Mouse (Mus musculus) myocyte (in vitro differentiated cells): ENCODE results near the gene Mvp. TPM values are rescaled to one million over a fixed set of nuclear protein-coding genes. Genes with fewer than 3 reads are reported as not detected.
A peak's percentile ranks its signal among the peaks of the same experiment; 100 is the strongest.

ENCODE experiments used
- H3K27me3 ChIP-seq: one replicate; pipeline ENCODE4 v1.6.1; 2011; ENCODE audit not compliant: control insufficient read depth, insufficient read depth, insufficient read length
- H3K36me3 ChIP-seq: one replicate; pipeline ENCODE4 v1.6.1; 2011; ENCODE audit not compliant: control insufficient read depth, insufficient read depth
- H3K4me2 ChIP-seq: one replicate; pipeline ENCODE4 v1.6.1; 2011; ENCODE audit warnings: low read depth, control low read depth
- H3K4me3 ChIP-seq: one replicate; pipeline ENCODE4 v1.5.1; 2011; ENCODE audit warnings: mild to moderate bottlenecking, control low read depth, moderate library complexity
- H3K79me2 ChIP-seq: one replicate; pipeline ENCODE4 v1.6.1; 2011; ENCODE audit not compliant: control insufficient read depth, insufficient read depth
- H3ac ChIP-seq: one replicate; pipeline ENCODE4 v1.6.1; 2011; ENCODE audit not compliant: control insufficient read depth, insufficient read length
- CEBPB ChIP-seq: IDR thresholded peaks from 2 replicates; pipeline ENCODE4 v1.6.1; 2011; ENCODE audit warnings: mild to moderate bottlenecking, moderate library complexity; ENCODE audit not compliant: poor library complexity, insufficient read depth, severe bottlenecking
- E2F4 ChIP-seq: IDR thresholded peaks from one replicate; pipeline ENCODE4 v1.6.1; 2011; ENCODE audit warnings: mild to moderate bottlenecking, control low read depth, moderate library complexity; ENCODE audit not compliant: insufficient read depth
- MAX ChIP-seq: IDR thresholded peaks from one replicate; pipeline ENCODE4 v1.6.1; 2011; ENCODE audit warnings: low read depth, mild to moderate bottlenecking, control low read depth
- MYOD1 ChIP-seq, 3 experiments: IDR thresholded peaks; one replicate each; pipeline ENCODE4 v1.6.1; 2011; ENCODE audit warnings: control low read depth in 2 of 3, low read depth in 2 of 3, mild to moderate bottlenecking in 2 of 3, moderate library complexity in 1 of 3; ENCODE audit not compliant: insufficient read length in 2 of 3, control insufficient read depth in 1 of 3
- MYOG ChIP-seq, 3 experiments: IDR thresholded peaks; one replicate each; pipeline ENCODE4 v1.6.1; 2011; ENCODE audit warnings: control low read depth in 2 of 3, low read depth in 2 of 3, mild to moderate bottlenecking in 2 of 3; ENCODE audit not compliant: insufficient read length in 2 of 3, control insufficient read depth in 1 of 3, insufficient read depth in 1 of 3
- POLR2A ChIP-seq: IDR thresholded peaks from one replicate; pipeline ENCODE4 v1.6.1; 2011; ENCODE audit warnings: low read depth, mild to moderate bottlenecking, control low read depth, moderate library complexity; ENCODE audit not compliant: insufficient read length
- POLR2AphosphoS2 ChIP-seq: IDR thresholded peaks from one replicate; pipeline ENCODE4 v1.6.1; 2011; ENCODE audit warnings: low read depth, control low read depth; ENCODE audit not compliant: insufficient read length
- REST ChIP-seq: IDR thresholded peaks from one replicate; pipeline ENCODE4 v1.6.1; 2011; ENCODE audit warnings: mild to moderate bottlenecking, control low read depth, moderate library complexity; ENCODE audit not compliant: insufficient read depth, insufficient read length
- SRF ChIP-seq: IDR thresholded peaks from one replicate; pipeline ENCODE4 v1.6.1; 2011; ENCODE audit warnings: low read depth; ENCODE audit not compliant: control insufficient read depth, insufficient read length
- TCF12 ChIP-seq: IDR thresholded peaks from one replicate; pipeline ENCODE4 v1.6.1; 2011; ENCODE audit warnings: mild to moderate bottlenecking, control low read depth; ENCODE audit not compliant: poor library complexity, insufficient read depth, severe bottlenecking
- TCF3 ChIP-seq: IDR thresholded peaks from one replicate; pipeline ENCODE4 v1.6.1; 2011; ENCODE audit warnings: low read depth, control low read depth; ENCODE audit not compliant: insufficient read length
- USF1 ChIP-seq: IDR thresholded peaks from one replicate; pipeline ENCODE4 v1.6.1; 2011; ENCODE audit warnings: low read depth, mild to moderate bottlenecking, control low read depth, moderate library complexity
- polyA plus RNA-seq: library from polyadenylated mRNA; unstranded; fragments of >200 nt; fragmentation: generic; extraction: Trizol; gene quantifications from one replicate; pipeline ENCODE4 v1.2.1, GENCODE M21; 2012; ENCODE audit warnings: missing spikeins

Gene Mvp
- polyA plus RNA-seq, 1 experiment, result 111 TPM

DNA sequence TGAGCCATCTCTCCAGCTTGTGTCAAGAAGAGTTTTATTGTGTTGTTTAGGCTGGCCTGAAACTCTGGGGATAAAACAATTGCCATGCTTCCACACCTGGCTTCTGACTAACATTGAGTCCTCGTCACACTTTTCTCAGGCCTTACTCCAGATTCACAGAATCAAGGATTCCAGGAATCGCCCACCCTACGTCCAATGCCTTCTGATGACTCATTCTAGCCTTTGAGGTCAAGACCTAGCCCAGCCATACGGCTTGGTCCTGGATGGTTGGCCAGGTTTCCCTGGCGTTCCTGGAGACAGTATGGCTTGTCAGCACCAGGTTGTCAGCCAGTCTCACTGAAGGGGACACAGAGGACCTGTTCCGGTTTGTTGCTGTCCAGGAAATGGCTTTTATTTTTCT is 2.0 kb downstream of the Mvp start:
- H3K36me3 ChIP-seq, result no peaks in the 10 kb centered on the region
- no peak overlapping the region for H3K4me3 ChIP-seq
- peaks cover 44% of the 10 kb centered on the region for H3K79me2 ChIP-seq
- TF ChIP-seq MYOD1 (IDR thresholded peaks at IDR 0.05; ENCODE audit: control insufficient read depth in 1 of 3, insufficient read length in 2 of 3, low read depth in 2 of 3) (no peak), POLR2A (no peak), TCF3 (no peak), MYOG (IDR thresholded peaks at IDR 0.05; ENCODE audit: control insufficient read depth in 1 of 3, insufficient read depth in 1 of 3, insufficient read length in 2 of 3, low read depth in 2 of 3) (no peak), MAX (no peak), USF1 (no peak), TCF12 (no peak), CEBPB (no peak), REST (no peak), E2F4 (no peak), POLR2AphosphoS2 (no peak), SRF (no peak)
- H3K4me2 ChIP-seq, result no peak overlapping the region
- no peaks in the 10 kb centered on the region for H3K27me3 ChIP-seq
- no peak overlapping the region for H3ac ChIP-seq

DNA sequence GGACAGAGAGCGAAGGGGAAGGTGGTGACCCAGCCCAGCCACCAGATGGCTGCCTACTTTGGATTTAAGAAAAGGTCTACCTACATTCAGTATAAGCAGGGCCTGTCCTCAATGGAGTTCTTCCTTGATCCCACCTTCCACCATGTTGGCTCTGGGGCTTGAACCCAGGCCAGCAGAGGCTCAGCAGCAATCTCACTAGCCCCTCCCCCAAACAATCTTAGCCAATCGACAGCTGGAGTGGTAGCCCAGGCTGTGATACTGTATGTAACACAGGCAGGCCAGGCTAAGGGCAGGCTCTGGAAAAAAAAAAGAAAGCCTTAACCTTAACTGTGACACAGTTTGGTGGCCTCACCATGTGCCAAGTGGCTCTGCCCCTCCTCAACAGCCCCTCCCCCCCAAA is 2.7 kb downstream of the Mvp start:
- Histone ChIP-seq H3ac (no peak overlapping the region), H3K4me3 (no peak overlapping the region), H3K36me3 (no peaks in the 10 kb centered on the region), H3K4me2 (no peak overlapping the region), H3K79me2 (peaks cover 44% of the 10 kb centered on the region), H3K27me3 (no peaks in the 10 kb centered on the region)
- TF ChIP-seq REST, result no peak
- TF ChIP-seq TCF3, result no peak
- TF ChIP-seq POLR2A, result no peak
- no peak for TF ChIP-seq USF1

DNA sequence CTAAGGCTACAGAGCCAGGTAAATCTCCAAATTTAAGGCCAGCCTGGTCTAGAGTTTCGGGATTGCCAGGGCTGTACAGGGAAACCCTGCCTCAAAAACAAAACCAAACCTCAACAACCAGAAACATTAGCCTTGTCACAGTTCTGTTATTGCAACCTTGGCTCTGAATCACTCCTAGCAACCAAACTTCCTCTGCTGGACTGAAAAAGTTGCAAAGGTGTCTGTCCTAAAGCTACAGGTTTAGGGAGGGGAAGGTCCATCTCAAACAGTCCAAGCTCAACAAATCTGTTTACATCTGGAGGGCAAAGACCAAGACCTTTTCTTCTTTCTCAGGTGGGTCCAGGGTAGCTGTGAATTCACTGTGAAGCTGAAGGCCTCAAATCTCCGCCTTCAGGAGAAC is 3.4 kb downstream of the Mvp start:
- TF ChIP-seq TCF12 (no peak), POLR2A (no peak), SRF (no peak), MYOD1 (IDR thresholded peaks at IDR 0.05; ENCODE audit: control insufficient read depth in 1 of 3, insufficient read length in 2 of 3, low read depth in 2 of 3) (no peak), REST (no peak), USF1 (no peak), CEBPB (no peak), POLR2AphosphoS2 (no peak), MYOG (IDR thresholded peaks at IDR 0.05; ENCODE audit: control insufficient read depth in 1 of 3, insufficient read depth in 1 of 3, insufficient read length in 2 of 3, low read depth in 2 of 3) (no peak), MAX (no peak)
- no peaks in the 10 kb centered on the region for H3K36me3 ChIP-seq
- no peak overlapping the region for H3K4me2 ChIP-seq
- no peak overlapping the region for H3K4me3 ChIP-seq
- H3K27me3 ChIP-seq, result no peaks in the 10 kb centered on the region
- H3ac ChIP-seq, result no peak overlapping the region
- peaks cover 44% of the 10 kb centered on the region for H3K79me2 ChIP-seq

DNA sequence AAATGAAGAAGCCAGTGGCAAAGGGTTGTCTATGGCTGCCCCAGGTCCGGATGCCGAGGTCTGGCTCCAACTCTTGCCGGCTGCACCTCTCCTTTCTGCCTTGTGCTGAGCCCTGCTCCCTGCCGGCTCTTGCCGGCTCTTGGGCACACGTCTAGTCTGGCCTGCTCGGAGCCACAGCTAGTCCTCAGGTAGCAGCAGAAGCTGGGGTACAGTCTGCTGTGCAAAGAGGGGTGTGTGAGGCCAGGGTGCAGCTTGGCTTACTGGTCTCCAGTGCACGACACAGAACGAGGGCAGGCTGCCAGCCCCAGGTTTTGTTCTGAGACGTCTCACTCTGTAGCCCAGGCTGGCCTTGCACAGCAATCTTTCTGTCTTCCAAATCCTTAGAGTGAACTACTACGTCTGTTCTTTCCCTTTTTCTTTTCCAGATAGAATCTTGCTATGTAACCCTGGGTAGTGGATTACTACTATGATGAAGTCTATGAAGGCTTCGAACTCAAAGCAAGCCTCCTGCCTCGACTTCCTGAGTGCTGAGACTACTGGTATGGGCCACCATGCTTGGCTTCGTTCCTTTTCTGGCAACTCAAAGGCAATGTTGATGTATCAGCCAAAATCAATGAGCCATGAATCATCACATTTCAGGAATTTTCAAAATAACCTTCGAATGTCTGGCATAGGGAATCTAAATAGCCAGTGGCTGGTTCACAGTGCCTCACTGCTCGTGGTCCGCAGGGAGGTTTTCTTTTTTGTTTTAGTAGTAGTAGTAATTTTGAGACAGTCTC is 4.9 kb downstream of the Mvp start:
- Histone ChIP-seq H3K4me2 (peak overlapping the region; percentile 69), H3K4me3 (no peak overlapping the region), H3K79me2 (peaks cover 35% of the 10 kb centered on the region), H3K27me3 (no peaks in the 10 kb centered on the region), H3K36me3 (no peaks in the 10 kb centered on the region), H3ac (peak overlapping the region; percentile 20)
- TF ChIP-seq MAX (no peak), POLR2AphosphoS2 (peak; percentile 6), MYOG (IDR thresholded peaks at IDR 0.05; ENCODE audit: control insufficient read depth in 1 of 3, insufficient read depth in 1 of 3, insufficient read length in 2 of 3, low read depth in 2 of 3) (no peak), REST (no peak), POLR2A (peak; percentile 4), SRF (no peak), MYOD1 (IDR thresholded peaks at IDR 0.05; ENCODE audit: control insufficient read depth in 1 of 3, insufficient read length in 2 of 3, low read depth in 2 of 3) (no peak), USF1 (no peak)
